Mouse (Mus musculus) stomach, adult 2 months (tissue): ENCODE data around the gene Olah. TPM values are rescaled to one million over a fixed set of nuclear protein-coding genes. Genes with fewer than 3 reads are reported as not detected.

Source experiments
- polyA plus RNA-seq: library from polyadenylated mRNA; depleted of rRNA; stranded (reverse); fragments of >200 nt; gene quantifications from 2 replicates; pipeline ENCODE4 v1.2.3, GENCODE M21; 2012; rRNA removed

Olah gene
- not detected in 2 replicates for polyA plus RNA-seq

GRCm38 (mm10) chr2:3397110-3397509 lies at the start of gene Olah:
Gene Olah (minus strand): TSS chr2:3397210.

GRCm38 (mm10) chr2:3423841-3424578 lies 27.0 kb upstream of the Olah start, which contains the start of gene Dclre1c:
Gene Dclre1c (plus strand): TSS chr2:3424131.

GRCm38 (mm10) chr2:3422548-3422947 lies 25.5 kb upstream of the Olah start, which contains the start of gene Meig1:
Gene Meig1 (minus strand): TSS chr2:3422648.

GRCm38 (mm10) chr2:3335611-3336301 lies 61.3 kb downstream of the Olah start, which contains the start of gene Acbd7:
Gene Acbd7 (plus strand): TSS chr2:3336168.

GRCm38 (mm10) chr2:3332484-3333242 lies 64.3 kb downstream of the Olah start, which contains the start of gene Rpp38:
Gene Rpp38 (minus strand): TSS chr2:3332643.

Other genes starting within 250 kb of the Olah start
- 1.8 and 3.0 TPM in 2 replicates for gene Nmt2, start 113.0 kb downstream of the Olah start, polyA plus RNA-seq
- 1.0 and 1.1 TPM in 2 replicates for gene Rpp38, start 64.6 kb downstream of the Olah start, polyA plus RNA-seq
- gene Acbd7, start 61.0 kb downstream of the Olah start, polyA plus RNA-seq = not detected in 2 replicates
- gene Meig1, start 25.4 kb upstream of the Olah start, polyA plus RNA-seq = 0.15 TPM in 1 of 2 replicates, not detected in the other
- gene Dclre1c, start 26.9 kb upstream of the Olah start, polyA plus RNA-seq = 0.65 and 0.77 TPM in 2 replicates
- 0.18 and 1.00 TPM in 2 replicates for gene Suv39h2, start 77.8 kb upstream of the Olah start, polyA plus RNA-seq
- 0.49 and 0.57 TPM in 2 replicates for gene Gm45902, start 115.6 kb upstream of the Olah start, polyA plus RNA-seq
- 3.5 and 4.7 TPM in 2 replicates for gene Hspa14, start 115.6 kb upstream of the Olah start, polyA plus RNA-seq
- gene Cdnf, start 115.8 kb upstream of the Olah start, polyA plus RNA-seq = 0.12 and 0.18 TPM in 2 replicates
- gene Fam107b, start 173.3 kb upstream of the Olah start, polyA plus RNA-seq = 3.4 and 5.8 TPM in 2 replicates